Mouse (Mus musculus): ENCODE results near the gene Dcdc2c. TPM values are rescaled to one million over a fixed set of nuclear protein-coding genes. Genes with fewer than 3 reads are reported as not detected.

Dcdc2c gene
- total RNA-seq, 1 experiment: 0.71 TPM

- no peak for DNase-seq (ENCODE audit: low read depth, low spot score)
- no peaks in the 10 kb centered on the region for H3K9me3 ChIP-seq (ENCODE audit: control insufficient read depth, insufficient read depth, low read depth, low read length)
- no peak within 1 kb of the TSS for H3K27ac ChIP-seq (ENCODE audit: insufficient read depth, low read depth, low read length, poor library complexity, severe bottlenecking)
- in situ Hi-C loops (cut with MboI; ENCODE audit: low sequenced_read_pairs in 2 of 2, unreplicated experiment in 2 of 2): no loop called here
- TF ChIP-seq MAFK (IDR thresholded peaks at IDR 0.05; ENCODE audit: insufficient read depth, low read depth, low read length): no peak
- no peak for TF ChIP-seq ZNF384 (IDR thresholded peaks at IDR 0.05; ENCODE audit: low read depth, low read length)
- TF ChIP-seq CHD2 (IDR thresholded peaks at IDR 0.05; ENCODE audit: low read depth, low read length): no peak
- TF ChIP-seq ZC3H11A (IDR thresholded peaks at IDR 0.05; ENCODE audit: borderline replicate concordance, low read depth, low read length): no peak
- H3K4me1 ChIP-seq (ENCODE audit: control insufficient read depth in 2 of 2, insufficient read depth in 2 of 2, low read length in 2 of 2, poor library complexity in 1 of 2): no peaks in the 10 kb centered on the region
- no peaks in the 10 kb centered on the region for H3K36me3 ChIP-seq (ENCODE audit: control insufficient read depth, insufficient read depth, low read length, poor library complexity, severe bottlenecking)
- no peak within 1 kb of the TSS for H3K9ac ChIP-seq (ENCODE audit: insufficient read depth, low read depth, low read length, poor library complexity, severe bottlenecking)
- H3K4me3 ChIP-seq (ENCODE audit: insufficient read depth in 1 of 2, low read depth in 1 of 2, low read length in 2 of 2, poor library complexity in 1 of 2, severe bottlenecking in 1 of 2): no peak within 1 kb of the TSS
Observed at GRCm38 (mm10) chr12:28582423-28582822, 30.2 kb upstream of the Dcdc2c start, which contains the start of gene Allc. Gene Allc, minus strand, starts transcription at chr12:28582523.

DNA sequence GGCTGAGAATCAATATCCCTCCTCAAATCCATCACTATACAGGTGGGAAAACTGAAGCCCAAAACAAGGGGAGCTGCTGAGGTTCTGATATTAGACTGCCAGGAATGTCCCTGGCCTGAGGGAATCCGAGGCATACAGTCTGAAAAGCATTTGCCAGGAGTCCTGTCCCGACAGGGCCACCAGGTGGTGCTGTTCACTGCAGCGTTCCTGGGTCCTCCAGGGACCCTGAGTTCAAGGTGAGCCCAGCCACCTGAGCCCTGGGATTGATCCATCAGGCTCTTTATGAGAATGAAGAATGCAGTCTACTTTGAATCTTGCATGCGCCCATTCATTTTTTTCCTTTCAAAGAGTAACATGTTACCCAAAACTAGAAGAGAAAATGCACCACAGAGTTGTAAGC is 26.9 kb upstream of the Dcdc2c start:
- H3K9ac ChIP-seq (ENCODE audit: insufficient read depth, low read depth, low read length, poor library complexity, severe bottlenecking): no peak overlapping the region
- no peak overlapping the region for H3K4me3 ChIP-seq (ENCODE audit: insufficient read depth in 1 of 2, low read depth in 1 of 2, low read length in 2 of 2, poor library complexity in 1 of 2, severe bottlenecking in 1 of 2)
- peak; percentile 45 for DNase-seq (ENCODE audit: low read depth, low spot score)
- H3K9me3 ChIP-seq (ENCODE audit: control insufficient read depth, insufficient read depth, low read depth, low read length): no peaks in the 10 kb centered on the region
- H3K36me3 ChIP-seq (ENCODE audit: control insufficient read depth, insufficient read depth, low read length, poor library complexity, severe bottlenecking): no peaks in the 10 kb centered on the region
- in situ Hi-C loops (cut with MboI; ENCODE audit: low sequenced_read_pairs in 2 of 2, unreplicated experiment in 2 of 2): no loop called here
- H3K27ac ChIP-seq (ENCODE audit: insufficient read depth, low read depth, low read length, poor library complexity, severe bottlenecking): no peak overlapping the region
- no peaks in the 10 kb centered on the region for H3K4me1 ChIP-seq (ENCODE audit: control insufficient read depth in 2 of 2, insufficient read depth in 2 of 2, low read length in 2 of 2, poor library complexity in 1 of 2)
- TF ChIP-seq ZC3H11A (IDR thresholded peaks at IDR 0.05; ENCODE audit: borderline replicate concordance, low read depth, low read length) (peak; percentile 51; the same call in 1 of the 2 replicates), ZNF384 (IDR thresholded peaks at IDR 0.05; ENCODE audit: low read depth, low read length) (no peak)

- no peaks in the 10 kb centered on the region for H3K4me1 ChIP-seq (ENCODE audit: control insufficient read depth in 2 of 2, insufficient read depth in 2 of 2, low read length in 2 of 2, poor library complexity in 1 of 2)
- H3K36me3 ChIP-seq (ENCODE audit: control insufficient read depth, insufficient read depth, low read length, poor library complexity, severe bottlenecking): no peaks in the 10 kb centered on the region
- no peak for DNase-seq (ENCODE audit: low read depth, low spot score)
- no peak for TF ChIP-seq ZC3H11A (IDR thresholded peaks at IDR 0.05; ENCODE audit: borderline replicate concordance, low read depth, low read length)
- TF ChIP-seq ZNF384 (IDR thresholded peaks at IDR 0.05; ENCODE audit: low read depth, low read length): no peak
- no peak for TF ChIP-seq MAFK (IDR thresholded peaks at IDR 0.05; ENCODE audit: insufficient read depth, low read depth, low read length)
- no peak for TF ChIP-seq CHD2 (IDR thresholded peaks at IDR 0.05; ENCODE audit: low read depth, low read length)
- no peak for TF ChIP-seq HCFC1 (IDR thresholded peaks at IDR 0.05; ENCODE audit: borderline replicate concordance, insufficient read depth, low read length)
- no peaks in the 10 kb centered on the region for H3K9me3 ChIP-seq (ENCODE audit: control insufficient read depth, insufficient read depth, low read depth, low read length)
- in situ Hi-C loops (cut with MboI; ENCODE audit: low sequenced_read_pairs in 2 of 2, unreplicated experiment in 2 of 2): no loop called here
- H3K27ac ChIP-seq (ENCODE audit: insufficient read depth, low read depth, low read length, poor library complexity, severe bottlenecking): no peak overlapping the region
- H3K4me3 ChIP-seq (ENCODE audit: insufficient read depth in 1 of 2, low read depth in 1 of 2, low read length in 2 of 2, poor library complexity in 1 of 2, severe bottlenecking in 1 of 2): no peak overlapping the region
- H3K9ac ChIP-seq (ENCODE audit: insufficient read depth, low read depth, low read length, poor library complexity, severe bottlenecking): no peak overlapping the region
Observed at GRCm38 (mm10) chr12:28578147-28578546, 25.9 kb upstream of the Dcdc2c start.

DNA sequence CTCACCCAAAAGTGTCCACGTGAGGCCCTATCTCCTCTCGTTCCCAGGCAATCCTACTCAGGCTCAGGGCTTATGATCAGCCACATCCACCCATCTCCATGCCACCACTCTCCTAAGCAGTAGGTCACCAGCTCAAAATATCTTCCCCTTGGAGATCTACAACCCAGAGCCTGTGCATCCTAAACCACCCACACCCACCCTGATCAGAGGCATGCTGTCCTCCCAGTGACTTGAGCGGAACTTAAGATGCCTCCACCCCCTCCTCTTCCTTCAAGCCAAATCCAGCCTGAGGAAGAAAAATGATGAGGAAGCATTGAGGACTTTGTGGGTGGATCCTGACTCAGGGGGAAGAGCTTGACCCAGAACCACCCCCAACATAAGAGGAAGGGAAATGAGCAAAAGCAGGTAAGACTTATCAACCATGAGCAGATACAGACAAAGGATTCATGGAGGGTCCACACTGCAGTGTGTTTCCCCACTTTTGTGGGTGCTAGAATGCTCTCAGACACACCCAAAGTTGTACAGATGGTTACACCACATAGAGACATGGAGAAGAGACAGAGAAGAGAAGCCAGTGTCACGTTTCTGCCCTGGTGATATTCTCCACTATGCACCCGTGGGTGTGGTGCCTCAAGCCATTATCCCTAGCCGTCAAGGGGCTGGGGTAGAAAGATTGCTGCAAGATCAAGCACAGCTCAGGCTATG is 23.3 kb upstream of the Dcdc2c start:
- Histone ChIP-seq H3K9me3 (ENCODE audit: control insufficient read depth, insufficient read depth, low read depth, low read length) (no peaks in the 10 kb centered on the region), H3K4me3 (ENCODE audit: insufficient read depth in 1 of 2, low read depth in 1 of 2, low read length in 2 of 2, poor library complexity in 1 of 2, severe bottlenecking in 1 of 2) (no peak overlapping the region), H3K27ac (ENCODE audit: insufficient read depth, low read depth, low read length, poor library complexity, severe bottlenecking) (no peak overlapping the region), H3K36me3 (ENCODE audit: control insufficient read depth, insufficient read depth, low read length, poor library complexity, severe bottlenecking) (no peaks in the 10 kb centered on the region), H3K9ac (ENCODE audit: insufficient read depth, low read depth, low read length, poor library complexity, severe bottlenecking) (no peak overlapping the region), H3K4me1 (ENCODE audit: control insufficient read depth in 2 of 2, insufficient read depth in 2 of 2, low read length in 2 of 2, poor library complexity in 1 of 2) (no peaks in the 10 kb centered on the region)
- in situ Hi-C loops (cut with MboI; ENCODE audit: low sequenced_read_pairs in 2 of 2, unreplicated experiment in 2 of 2): no loop called here
- no peak for TF ChIP-seq ZNF384 (IDR thresholded peaks at IDR 0.05; ENCODE audit: low read depth, low read length)
- no peak for TF ChIP-seq HCFC1 (IDR thresholded peaks at IDR 0.05; ENCODE audit: borderline replicate concordance, insufficient read depth, low read length)
- no peak for TF ChIP-seq CHD2 (IDR thresholded peaks at IDR 0.05; ENCODE audit: low read depth, low read length)
- TF ChIP-seq ZC3H11A (IDR thresholded peaks at IDR 0.05; ENCODE audit: borderline replicate concordance, low read depth, low read length): no peak
- no peak for TF ChIP-seq MAFK (IDR thresholded peaks at IDR 0.05; ENCODE audit: insufficient read depth, low read depth, low read length)
- DNase-seq (ENCODE audit: low read depth, low spot score): no peak

GRCm38 (mm10) chr12:28572241-28572640 is 20.0 kb upstream of the Dcdc2c start:
- H3K4me3 ChIP-seq (ENCODE audit: insufficient read depth in 1 of 2, low read depth in 1 of 2, low read length in 2 of 2, poor library complexity in 1 of 2, severe bottlenecking in 1 of 2): no peak overlapping the region
- no peak for DNase-seq (ENCODE audit: low read depth, low spot score)

More at GRCm38 (mm10) chr12:28572241-28572640, 20.0 kb upstream of the Dcdc2c start:
- no peaks in the 10 kb centered on the region for H3K36me3 ChIP-seq (ENCODE audit: control insufficient read depth, insufficient read depth, low read length, poor library complexity, severe bottlenecking)
- no peak overlapping the region for H3K27ac ChIP-seq (ENCODE audit: insufficient read depth, low read depth, low read length, poor library complexity, severe bottlenecking)
- no peaks in the 10 kb centered on the region for H3K4me1 ChIP-seq (ENCODE audit: control insufficient read depth in 2 of 2, insufficient read depth in 2 of 2, low read length in 2 of 2, poor library complexity in 1 of 2)
- in situ Hi-C loops (cut with MboI; ENCODE audit: low sequenced_read_pairs in 2 of 2, unreplicated experiment in 2 of 2): no loop called here
- no peak for TF ChIP-seq CHD2 (IDR thresholded peaks at IDR 0.05; ENCODE audit: low read depth, low read length)
- no peak for TF ChIP-seq ZNF384 (IDR thresholded peaks at IDR 0.05; ENCODE audit: low read depth, low read length)
- TF ChIP-seq MAFK (IDR thresholded peaks at IDR 0.05; ENCODE audit: insufficient read depth, low read depth, low read length): no peak
- no peak for TF ChIP-seq HCFC1 (IDR thresholded peaks at IDR 0.05; ENCODE audit: borderline replicate concordance, insufficient read depth, low read length)
- no peak for TF ChIP-seq ZC3H11A (IDR thresholded peaks at IDR 0.05; ENCODE audit: borderline replicate concordance, low read depth, low read length)
- H3K9ac ChIP-seq (ENCODE audit: insufficient read depth, low read depth, low read length, poor library complexity, severe bottlenecking): no peak overlapping the region
- no peaks in the 10 kb centered on the region for H3K9me3 ChIP-seq (ENCODE audit: control insufficient read depth, insufficient read depth, low read depth, low read length)
